ENCODE assay signal across 9 mouse cellular contexts in the genomic region with DNA sequence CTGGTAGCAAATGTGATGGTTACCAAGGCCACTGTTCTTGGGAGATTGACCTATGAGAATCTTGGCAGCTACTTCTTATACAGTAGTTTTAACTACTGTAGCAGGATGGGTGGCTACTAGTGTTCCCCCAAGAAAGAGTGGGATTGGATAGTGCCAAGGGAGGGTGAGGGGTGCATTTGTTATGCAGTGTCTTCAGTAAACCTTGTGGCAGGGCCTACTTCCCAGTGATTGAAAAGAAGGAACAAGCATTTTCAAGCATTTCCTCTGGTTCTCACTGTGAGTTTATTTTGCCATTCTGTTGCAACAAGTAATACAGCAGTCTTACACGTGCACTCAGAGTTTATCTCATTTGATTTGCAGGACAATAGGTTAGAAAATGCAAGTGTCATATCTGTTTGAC. TPM values are rescaled to one million over a fixed set of nuclear protein-coding genes. Genes with fewer than 3 reads are reported as not detected.
DNase-seq lines count a peak whose midpoint lies in the region; ATAC-seq and TF ChIP-seq lines count a peak whose summit lies in the region.
"Had no signal": no experiment of that assay in that cellular context is flagged by ENCODE, and none has a peak within 500 bp of the region (broad histone marks: within the 10 kb centered on the region; RNA-seq: fewer than 3 reads in every experiment).

No protein-coding gene starts in this region.

- H3K36me3 ChIP-seq in kidney, embryonic 14.5 days (ENCODE audit: control insufficient read depth, insufficient read depth, low read length), result peaks cover 42% of the 10 kb centered on the region
- peaks cover 37% of the 10 kb centered on the region for H3K36me3 ChIP-seq in hindbrain, embryonic 14.5 days (replicated peaks; ENCODE audit: control insufficient read depth, insufficient read depth)
- H3K36me3 ChIP-seq in midbrain, embryonic 14.5 days (ENCODE audit: control insufficient read depth, insufficient read depth, low read length), result peaks cover 37% of the 10 kb centered on the region

- peaks cover 32% of the 10 kb centered on the region for H3K4me1 ChIP-seq in kidney, embryonic 14.5 days (ENCODE audit: control insufficient read depth, insufficient read depth, low read length)
- H3K4me1 ChIP-seq in bone marrow, adult 2 months (ENCODE audit: control insufficient read depth, insufficient read depth, low read length), result peaks cover 4% of the 10 kb centered on the region; the same call in 1 of the 2 replicates
- H3K4me1 ChIP-seq in hindbrain, embryonic 14.5 days (replicated peaks; ENCODE audit: control insufficient read depth, insufficient read depth, low read length), result peaks cover 39% of the 10 kb centered on the region
- peaks cover 25% of the 10 kb centered on the region for H3K4me1 ChIP-seq in midbrain, embryonic 14.5 days (ENCODE audit: control insufficient read depth, insufficient read depth, low read length)

- peak overlapping the region; percentile 84 for H3K9ac ChIP-seq in kidney, embryonic 14.5 days (ENCODE audit: low read depth, low read length)
- peak overlapping the region; percentile 78 for H3K9ac ChIP-seq in hindbrain, embryonic 14.5 days
- H3K9ac ChIP-seq in midbrain, embryonic 14.5 days (replicated peaks; ENCODE audit: low read length), result peak overlapping the region; percentile 84

- TF ChIP-seq POLR2A in bone marrow, adult 2 months (IDR thresholded peaks at IDR 0.05; ENCODE audit: borderline replicate concordance, control insufficient read depth, low read depth, low read length), result no peak

- H3K27me3 ChIP-seq in kidney, embryonic 14.5 days (ENCODE audit: control insufficient read depth, insufficient read depth, low read length), result no peaks in the 10 kb centered on the region
- H3K27me3 ChIP-seq in hindbrain, embryonic 14.5 days (ENCODE audit: control insufficient read depth, insufficient read depth, low read length), result no peaks in the 10 kb centered on the region
- no peaks in the 10 kb centered on the region for H3K27me3 ChIP-seq in midbrain, embryonic 14.5 days (ENCODE audit: control insufficient read depth, insufficient read depth, low read length)

- no peak for ATAC-seq in kidney, embryonic 14.5 days (ENCODE audit: low FRiP score, low TSS enrichment)
- ATAC-seq in hindbrain, embryonic 14.5 days (ENCODE audit: low FRiP score), result no peak
- ATAC-seq in midbrain, embryonic 14.5 days (ENCODE audit: low FRiP score, low TSS enrichment), result no peak

- no peak for TF ChIP-seq CTCF in bone marrow, adult 2 months (IDR thresholded peaks at IDR 0.05; ENCODE audit: control insufficient read depth, insufficient read depth, low read length)

- peak overlapping the region; percentile 95; the same call in 1 of the 2 replicates for H3K27ac ChIP-seq in kidney, embryonic 14.5 days (ENCODE audit: low read depth, low read length)
- no peak overlapping the region for H3K27ac ChIP-seq in bone marrow, adult 2 months (ENCODE audit: control insufficient read depth, insufficient read depth, low read depth, low read length, poor library complexity)
- H3K27ac ChIP-seq in hindbrain, embryonic 14.5 days, result peak overlapping the region; percentile 92
- peak overlapping the region; percentile 93 for H3K27ac ChIP-seq in midbrain, embryonic 14.5 days (replicated peaks; ENCODE audit: low read depth, low read length)

- no peaks in the 10 kb centered on the region for H3K9me3 ChIP-seq in kidney, embryonic 14.5 days (ENCODE audit: control insufficient read depth, low read length)
- no peaks in the 10 kb centered on the region for H3K9me3 ChIP-seq in hindbrain, embryonic 14.5 days (ENCODE audit: control insufficient read depth, low read length)
- no peaks in the 10 kb centered on the region for H3K9me3 ChIP-seq in midbrain, embryonic 14.5 days (ENCODE audit: control insufficient read depth, low read length)

- 44% methylated on average over 1 of the region's 1 CpGs for WGBS in kidney, embryonic 14.5 days
- 5% methylated on average over 1 of the region's 1 CpGs for WGBS in bone marrow, adult 2 months
- WGBS in hindbrain, embryonic 14.5 days, result 47% methylated on average over 1 of the region's 1 CpGs
- 53% methylated on average over 1 of the region's 1 CpGs for WGBS in midbrain, embryonic 14.5 days

- H3K4me2 ChIP-seq in kidney, embryonic 14.5 days (replicated peaks; ENCODE audit: low read depth, low read length), result peak overlapping the region; percentile 80
- peak overlapping the region; percentile 91 for H3K4me2 ChIP-seq in hindbrain, embryonic 14.5 days (replicated peaks)
- H3K4me2 ChIP-seq in midbrain, embryonic 14.5 days (ENCODE audit: low read length), result peak overlapping the region; percentile 98

- peak overlapping the region; percentile 85 for H3K4me3 ChIP-seq in kidney, embryonic 14.5 days (ENCODE audit: low read length)
- peak overlapping the region; percentile 93 for H3K4me3 ChIP-seq in bone marrow, adult 2 months (replicated peaks; ENCODE audit: control insufficient read depth, low read depth, low read length)
- H3K4me3 ChIP-seq in hindbrain, embryonic 14.5 days (replicated peaks; ENCODE audit: low read length), result peak overlapping the region; percentile 70
- peak overlapping the region; percentile 97 for H3K4me3 ChIP-seq in midbrain, embryonic 14.5 days (replicated peaks; ENCODE audit: low read depth, low read length)

- DNase-seq in kidney, postnatal 36 days, result no peak
- DNase-seq in hindbrain, embryonic 14.5 days (ENCODE audit: low spot score), result no peak
- no peak for DNase-seq in midbrain, embryonic 14.5 days
- no peak for DNase-seq in left cerebral cortex, adult 9 months (ENCODE audit: low spot score in 2 of 2)
- no peak for DNase-seq in urinary bladder, adult 18-20 months (ENCODE audit: low spot score in 2 of 2)
- DNase-seq in Muller cell, postnatal 12 days (ENCODE audit: inconsistent ontology term), result no peak
- DNase-seq: gastrocnemius, postnatal 36 days had no signal

RNA-seq across cellular contexts. Expression of a gene that starts 1.1 kb away (rescaled TPM):
- 35.6 and 36.4 TPM in 2 replicates for polyA plus RNA-seq in kidney, embryonic 14.5 days (2014; fragmentation: Nextera tagmentation; extraction: Ambion mirVana)
- polyA plus RNA-seq in bone marrow, adult 2 months (2011; ENCODE audit: insufficient read depth, insufficient read length, low replicate concordance, missing spikeins), result 8.5 and 17.3 TPM in 2 replicates
- polyA plus RNA-seq in hindbrain, embryonic 14.5 days (2014; fragmentation: Nextera tagmentation; extraction: Ambion mirVana), result 70.9 and 83.7 TPM in 2 replicates
- polyA plus RNA-seq in midbrain, embryonic 14.5 days (2014; fragmentation: Nextera tagmentation; extraction: Ambion mirVana), result 80.3 and 96.2 TPM in 2 replicates

RNA-seq across cellular contexts. Expression of a gene that starts 1.3 kb away (rescaled TPM):
- polyA plus RNA-seq in kidney, embryonic 14.5 days (2014; fragmentation: Nextera tagmentation; extraction: Ambion mirVana), result 87.8 and 103 TPM in 2 replicates
- 26.4 and 40.0 TPM in 2 replicates for polyA plus RNA-seq in bone marrow, adult 2 months (2011; ENCODE audit: insufficient read depth, insufficient read length, low replicate concordance, missing spikeins)
- 134 and 140 TPM in 2 replicates for polyA plus RNA-seq in hindbrain, embryonic 14.5 days (2014; fragmentation: Nextera tagmentation; extraction: Ambion mirVana)
- polyA plus RNA-seq in midbrain, embryonic 14.5 days (2014; fragmentation: Nextera tagmentation; extraction: Ambion mirVana), result 142 and 144 TPM in 2 replicates

RNA-seq across cellular contexts. Expression of a gene that starts 11.5 kb away (rescaled TPM):
- 15.1 and 22.6 TPM in 2 replicates for polyA plus RNA-seq in kidney, embryonic 14.5 days (2014; fragmentation: Nextera tagmentation; extraction: Ambion mirVana)
- not detected in 2 replicates for polyA plus RNA-seq in bone marrow, adult 2 months (2011; ENCODE audit: insufficient read depth, insufficient read length, low replicate concordance, missing spikeins)
- polyA plus RNA-seq in hindbrain, embryonic 14.5 days (2014; fragmentation: Nextera tagmentation; extraction: Ambion mirVana), result 0.22 TPM in 1 of 2 replicates, not detected in the other
- polyA plus RNA-seq in midbrain, embryonic 14.5 days (2014; fragmentation: Nextera tagmentation; extraction: Ambion mirVana), result not detected in 2 replicates

RNA-seq across cellular contexts. Expression of a gene that starts 35.6 kb away (rescaled TPM):
- polyA plus RNA-seq in kidney, embryonic 14.5 days (2014; fragmentation: Nextera tagmentation; extraction: Ambion mirVana), result 12.7 and 19.3 TPM in 2 replicates
- 14.5 and 17.1 TPM in 2 replicates for polyA plus RNA-seq in bone marrow, adult 2 months (2011; ENCODE audit: insufficient read depth, insufficient read length, low replicate concordance, missing spikeins)
- 13.0 and 15.4 TPM in 2 replicates for polyA plus RNA-seq in hindbrain, embryonic 14.5 days (2014; fragmentation: Nextera tagmentation; extraction: Ambion mirVana)
- polyA plus RNA-seq in midbrain, embryonic 14.5 days (2014; fragmentation: Nextera tagmentation; extraction: Ambion mirVana), result 13.3 and 14.1 TPM in 2 replicates

RNA-seq across cellular contexts. Expression of a gene that starts 43.8 kb away (rescaled TPM):
- 15.5 and 18.6 TPM in 2 replicates for polyA plus RNA-seq in kidney, embryonic 14.5 days (2014; fragmentation: Nextera tagmentation; extraction: Ambion mirVana)
- 10.7 and 22.9 TPM in 2 replicates for polyA plus RNA-seq in bone marrow, adult 2 months (2011; ENCODE audit: insufficient read depth, insufficient read length, low replicate concordance, missing spikeins)
- polyA plus RNA-seq in hindbrain, embryonic 14.5 days (2014; fragmentation: Nextera tagmentation; extraction: Ambion mirVana), result 50.8 and 54.2 TPM in 2 replicates
- polyA plus RNA-seq in midbrain, embryonic 14.5 days (2014; fragmentation: Nextera tagmentation; extraction: Ambion mirVana), result 50.5 and 53.0 TPM in 2 replicates

Comparison
In these comparisons a context has a peak if more than half of its experiments do, and no peak if none do; other contexts are left out.
1. RNA of a gene that starts 11.5 kb away (polyA plus RNA-seq): 15.1 to 22.6 TPM in kidney, embryonic 14.5 days; not detected in midbrain, embryonic 14.5 days, 0.22 TPM in hindbrain, embryonic 14.5 days and not detected in bone marrow, adult 2 months; every median in the first group is over 10 times any median in the second.
2. Peak in every context shown above with its lines, with median percentiles within 50 percentile points of each other: H3K4me2 ChIP-seq, H3K4me3 ChIP-seq and H3K9ac ChIP-seq.